Mouse (Mus musculus): ENCODE measurements at regions not wholly inside any gene's neighbourhood (a gene's known extent, or its start where the extent isn't known, plus 50 kb on each side); places are given as distances from the start of the nearest gene placed in this dataset.

GRCm38 (mm10) chr3:80422106-80422505, 380.5 kb downstream of the Gria2 start:
- Histone ChIP-seq H3K4me2 (replicated peaks; ENCODE audit: low read depth) (no peak overlapping the region), H3K9me3 (ENCODE audit: control insufficient read depth) (no peaks in the 10 kb centered on the region), H3K36me3 (ENCODE audit: control insufficient read depth, insufficient read depth) (no peaks in the 10 kb centered on the region), H3K27ac (ENCODE audit: low read depth, low read length) (no peak overlapping the region), H3K4me3 (ENCODE audit: low read depth, low read length) (no peak overlapping the region), H3K9ac (ENCODE audit: low read depth, low read length) (no peak overlapping the region), H3K4me1 (replicated peaks; ENCODE audit: control insufficient read depth, insufficient read depth, low read length) (no peaks in the 10 kb centered on the region), H3K27me3 (replicated peaks; ENCODE audit: control insufficient read depth, insufficient read depth, low read length) (no peaks in the 10 kb centered on the region)
- ATAC-seq = no peak
- 85% methylated on average over 3 of the region's 3 CpGs for WGBS
- no peak for TF ChIP-seq CTCF (IDR thresholded peaks at IDR 0.05; ENCODE audit: low read depth)

DNA sequence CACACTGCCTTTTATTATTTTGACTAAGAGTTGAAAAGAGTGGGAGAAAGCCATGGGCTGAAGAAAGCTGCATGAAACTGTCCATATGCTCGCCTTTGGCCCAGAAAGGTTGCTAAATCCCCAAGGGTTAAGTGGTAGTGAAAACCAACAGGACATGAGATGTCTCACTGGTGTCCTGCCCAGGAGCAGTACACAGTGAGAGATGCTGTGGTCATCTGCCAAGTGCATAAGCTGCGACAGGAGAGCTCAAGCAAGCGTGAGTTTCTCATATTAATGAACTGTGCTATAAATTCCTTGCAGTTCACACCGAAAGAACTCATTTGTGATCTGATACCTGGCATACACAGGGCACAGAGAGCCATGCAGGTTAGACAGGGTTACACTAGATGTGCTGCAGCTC, 380.0 kb downstream of the Gria2 start:
- ATAC-seq = no peak
- Histone ChIP-seq H3K9ac (ENCODE audit: low read depth, low read length) (no peak overlapping the region), H3K4me2 (replicated peaks; ENCODE audit: low read depth) (no peak overlapping the region), H3K36me3 (ENCODE audit: control insufficient read depth, insufficient read depth) (no peaks in the 10 kb centered on the region), H3K4me1 (replicated peaks; ENCODE audit: control insufficient read depth, insufficient read depth, low read length) (no peaks in the 10 kb centered on the region), H3K9me3 (ENCODE audit: control insufficient read depth) (no peaks in the 10 kb centered on the region), H3K4me3 (ENCODE audit: low read depth, low read length) (no peak overlapping the region), H3K27ac (ENCODE audit: low read depth, low read length) (no peak overlapping the region), H3K27me3 (replicated peaks; ENCODE audit: control insufficient read depth, insufficient read depth, low read length) (no peaks in the 10 kb centered on the region)
- no peak for TF ChIP-seq CTCF (IDR thresholded peaks at IDR 0.05; ENCODE audit: low read depth)
- 78% methylated on average over 4 of the region's 4 CpGs for WGBS
